Mouse (Mus musculus) liver, postnatal 0 days (tissue): ENCODE measurements at regions not wholly inside any gene's neighbourhood (a gene's known extent, or its start where the extent isn't known, plus 50 kb on each side); places are given as distances from the start of the nearest gene placed in this dataset.

Source experiments
- ATAC-seq: fragments of 200-750 bp; cut with Nextera tagmentation; 2 replicates; pipeline ENCODE4 v1.8.0; 2017; ENCODE audit warnings: mild to moderate bottlenecking, moderate library complexity
- DNase-seq: peaks from one replicate; pipeline ENCODE4 v3.0.0-alpha.2; 2016
- H3K27ac ChIP-seq: fragments of 300-500 bp; sonication (generic); 2 replicates; pipeline ENCODE4 v1.5.1; 2014; ENCODE audit warnings: antibody characterized with exemption, moderate library complexity, mild to moderate bottlenecking, low read depth
- H3K27me3 ChIP-seq: fragments of 300-500 bp; sonication (generic); 2 replicates; pipeline ENCODE4 v1.6.1; 2014; ENCODE audit warnings: low read length, control low read depth, mixed read lengths; ENCODE audit not compliant: insufficient read depth
- H3K36me3 ChIP-seq: fragments of 300-500 bp; sonication (generic); replicated peaks from 2 replicates; pipeline ENCODE4 v1.6.1; 2014; ENCODE audit warnings: mild to moderate bottlenecking, control low read depth, low read length, moderate library complexity, mixed read lengths; ENCODE audit not compliant: insufficient read depth
- H3K4me1 ChIP-seq: fragments of 300-500 bp; sonication (generic); 2 replicates; pipeline ENCODE4 v1.6.1; 2014; ENCODE audit warnings: antibody characterized with exemption, mild to moderate bottlenecking, control low read depth; ENCODE audit not compliant: insufficient read depth
- H3K4me2 ChIP-seq: fragments of 300-500 bp; sonication (generic); 2 replicates; pipeline ENCODE4 v1.6.1; 2014; ENCODE audit warnings: low read depth, mild to moderate bottlenecking, low read length, moderate library complexity, mixed read lengths
- H3K4me3 ChIP-seq: fragments of 300-500 bp; sonication (generic); 2 replicates; pipeline ENCODE4 v1.5.1; 2014; ENCODE audit warnings: low read depth, low read length
- H3K9ac ChIP-seq: fragments of 300-500 bp; sonication (generic); replicated peaks from 2 replicates; pipeline ENCODE4 v1.6.1; 2014; ENCODE audit warnings: mild to moderate bottlenecking, moderate library complexity
- H3K9me3 ChIP-seq: fragments of 300-500 bp; sonication (generic); 2 replicates; pipeline ENCODE4 v1.6.1; 2016; ENCODE audit warnings: mild to moderate bottlenecking, control low read depth, low read length, mixed read lengths
- CTCF ChIP-seq: sonication (generic); IDR thresholded peaks from 2 replicates; pipeline ENCODE4 v1.5.1; 2016; ENCODE audit warnings: antibody characterized with exemption, low read depth
- EP300 ChIP-seq: IDR thresholded peaks from 2 replicates; pipeline ENCODE4 v1.6.1; 2016; ENCODE audit warnings: antibody characterized with exemption, low read depth, mild to moderate bottlenecking
- WGBS: fragments of 180-500 bp; shearing (Covaris S2); extraction: QIAGEN DNeasy Blood & Tissue Kit; methylation state at CpG from one replicate; pipeline ENCODE4 v1.1.7; 2014; ENCODE audit not compliant: insufficient replicate concordance; 5-methylcytosine and 5-hydroxymethylcytosine counted together

GRCm38 (mm10) chr3:115792606-115793005 is 77.7 kb upstream of the S1pr1 start:
- H3K4me1 ChIP-seq: peaks cover 7% of the 10 kb centered on the region
- H3K4me2 ChIP-seq: peak overlapping the region; percentile 19
- no peaks in the 10 kb centered on the region for H3K9me3 ChIP-seq
- no peaks in the 10 kb centered on the region for H3K27me3 ChIP-seq
- H3K27ac ChIP-seq: peak overlapping the region; percentile 77
- no peak overlapping the region for H3K4me3 ChIP-seq
- peak; percentile 71 for DNase-seq
- H3K36me3 ChIP-seq: no peaks in the 10 kb centered on the region
- TF ChIP-seq CTCF (no peak), EP300 (peak; percentile 25; the same call in 1 of the 2 replicates)
- H3K9ac ChIP-seq: no peak overlapping the region
- WGBS: 27% methylated on average over 4 of the region's 4 CpGs
- ATAC-seq: peak; percentile 82

- 0 out of 2 replicates have a peak overlapping the region, but pooled peaks have one; percentile 30 for H3K9ac ChIP-seq
- 0 out of 2 replicates have a peak overlapping the region, but pooled peaks have one; percentile 13 for H3K4me3 ChIP-seq
- no peaks in the 10 kb centered on the region for H3K9me3 ChIP-seq
- H3K36me3 ChIP-seq: no peaks in the 10 kb centered on the region
- TF ChIP-seq EP300: peak; percentile 11; the same call in 1 of the 2 replicates
- peak; percentile 61 for TF ChIP-seq CTCF
- no peaks in the 10 kb centered on the region for H3K27me3 ChIP-seq
- 6% methylated on average over 12 of the region's 12 CpGs for WGBS
- DNase-seq (peak; percentile 58), ATAC-seq (peak; percentile 84)
- peak overlapping the region; percentile 67 for H3K27ac ChIP-seq
- peaks cover 7% of the 10 kb centered on the region for H3K4me1 ChIP-seq
- peak overlapping the region; percentile 53 for H3K4me2 ChIP-seq
Observed at GRCm38 (mm10) chr3:115793344-115794059, 78.6 kb upstream of the S1pr1 start.

GRCm38 (mm10) chr3:115799326-115799725 is 84.5 kb upstream of the S1pr1 start:
- 54% methylated on average over 10 of the region's 10 CpGs for WGBS
- Histone ChIP-seq H3K9ac (no peak overlapping the region), H3K4me2 (no peak overlapping the region), H3K9me3 (no peaks in the 10 kb centered on the region), H3K4me3 (no peak overlapping the region), H3K4me1 (peaks cover 17% of the 10 kb centered on the region), H3K27me3 (no peaks in the 10 kb centered on the region), H3K36me3 (no peaks in the 10 kb centered on the region), H3K27ac (no peak overlapping the region)
- ATAC-seq (no peak), DNase-seq (no peak)
- TF ChIP-seq EP300: no peak

- TF ChIP-seq CTCF (no peak), EP300 (no peak)
- H3K4me2 ChIP-seq: no peak overlapping the region
- DNase-seq: no peak
- no peak overlapping the region for H3K27ac ChIP-seq
- H3K27me3 ChIP-seq: no peaks in the 10 kb centered on the region
- no peak for ATAC-seq
- H3K4me1 ChIP-seq: peaks cover 17% of the 10 kb centered on the region
- H3K4me3 ChIP-seq: no peak overlapping the region
- H3K9me3 ChIP-seq: no peaks in the 10 kb centered on the region
- 70% methylated on average over 2 of the region's 2 CpGs for WGBS
- no peaks in the 10 kb centered on the region for H3K36me3 ChIP-seq
- no peak overlapping the region for H3K9ac ChIP-seq
Observed at GRCm38 (mm10) chr3:115799981-115800380, 85.1 kb upstream of the S1pr1 start.

- WGBS: 31% methylated on average over 5 of the region's 5 CpGs
- peaks cover 17% of the 10 kb centered on the region for H3K4me1 ChIP-seq
- ATAC-seq: no peak
- no peaks in the 10 kb centered on the region for H3K9me3 ChIP-seq
- H3K27me3 ChIP-seq: no peaks in the 10 kb centered on the region
- DNase-seq: no peak
- no peak overlapping the region for H3K4me2 ChIP-seq
- no peaks in the 10 kb centered on the region for H3K36me3 ChIP-seq
- TF ChIP-seq CTCF (no peak), EP300 (no peak)
- H3K4me3 ChIP-seq: no peak overlapping the region
- H3K9ac ChIP-seq: no peak overlapping the region
- H3K27ac ChIP-seq: peak overlapping the region; percentile 55; the same call in 1 of the 2 replicates
Observed at GRCm38 (mm10) chr3:115800873-115801272, 86.0 kb upstream of the S1pr1 start.

- peak overlapping the region; percentile 55; the same call in 1 of the 2 replicates for H3K27ac ChIP-seq
- H3K27me3 ChIP-seq: no peaks in the 10 kb centered on the region
- no peak overlapping the region for H3K4me3 ChIP-seq
- H3K4me1 ChIP-seq: peaks cover 17% of the 10 kb centered on the region
- ATAC-seq (peak; percentile 62), DNase-seq (no peak)
- no peaks in the 10 kb centered on the region for H3K36me3 ChIP-seq
- H3K4me2 ChIP-seq: no peak overlapping the region
- TF ChIP-seq EP300: 0 out of 2 replicates have a peak, but pooled peaks have one; percentile 7
- TF ChIP-seq CTCF: no peak
- WGBS: 23% methylated on average over 5 of the region's 5 CpGs
- no peak overlapping the region for H3K9ac ChIP-seq
- H3K9me3 ChIP-seq: no peaks in the 10 kb centered on the region
Observed at GRCm38 (mm10) chr3:115801581-115802200, 85.9 kb upstream of the Dph5 start.
